Mouse (Mus musculus) R1 (cell line): Measurements from ENCODE around the gene Pdxp.
"Not testable (repeated sequence)": the region's sequence is repeated elsewhere in the genome, so short reads cannot be mapped to it uniquely, and the experiment has no call there.

Experiments
- DNase-seq: peaks from one replicate; pipeline ENCODE4 v3.0.0-alpha.2; 2018; ENCODE audit warnings: low read depth, low spot score

Gene Pdxp

GRCm38 (mm10) chr15:78913632-78914090 is at the start of gene Pdxp:
Gene Pdxp, plus strand, starts transcription at chr15:78913919.
- DNase-seq = peak; percentile 99

DNA sequence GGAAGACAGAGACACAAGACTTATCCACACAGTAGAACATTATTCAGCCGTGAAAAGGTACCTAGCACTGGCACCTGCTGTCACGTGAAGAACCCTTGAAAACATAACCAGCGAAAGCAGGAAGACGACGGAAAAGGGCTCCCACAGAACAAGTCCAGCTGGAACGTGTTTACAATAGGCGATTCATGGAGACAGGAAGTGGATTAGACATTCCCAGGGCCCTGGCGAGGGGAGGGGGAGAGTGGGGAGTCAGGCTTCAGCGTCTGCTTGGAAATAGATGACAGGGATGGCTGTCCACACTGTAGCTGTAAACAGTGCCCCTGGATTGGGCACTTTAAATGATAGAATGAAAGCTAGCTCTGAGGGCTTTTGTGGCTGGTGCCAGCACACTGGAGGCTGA is 45.3 kb upstream of the Pdxp start:
- peak; percentile 57 for DNase-seq

DNA sequence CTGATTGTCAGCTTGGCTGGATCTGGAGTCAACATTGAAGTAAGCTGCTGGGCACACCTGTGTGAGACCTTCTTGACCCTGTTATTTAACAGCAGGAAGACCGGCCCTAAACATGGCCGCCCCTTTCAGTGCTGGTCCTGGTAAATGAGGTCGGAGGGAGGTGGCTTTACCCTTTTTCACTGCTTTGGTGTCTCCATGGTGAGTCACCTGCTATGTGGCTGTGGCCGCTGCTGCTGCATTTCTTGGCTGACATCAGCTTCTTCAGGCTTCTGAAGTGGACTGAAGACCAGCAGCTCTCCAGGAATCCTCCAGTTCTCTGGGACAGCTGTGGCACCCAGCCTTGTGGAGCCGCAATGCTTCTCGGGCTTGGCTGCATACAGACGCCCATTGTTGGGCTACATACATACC is 44.9 kb upstream of the Pdxp start:
- no peak for DNase-seq

- peak; percentile 80 for DNase-seq
These were observed 43.9 kb upstream of the Pdxp start for GRCm38 (mm10) chr15:78869775-78870174.

DNA sequence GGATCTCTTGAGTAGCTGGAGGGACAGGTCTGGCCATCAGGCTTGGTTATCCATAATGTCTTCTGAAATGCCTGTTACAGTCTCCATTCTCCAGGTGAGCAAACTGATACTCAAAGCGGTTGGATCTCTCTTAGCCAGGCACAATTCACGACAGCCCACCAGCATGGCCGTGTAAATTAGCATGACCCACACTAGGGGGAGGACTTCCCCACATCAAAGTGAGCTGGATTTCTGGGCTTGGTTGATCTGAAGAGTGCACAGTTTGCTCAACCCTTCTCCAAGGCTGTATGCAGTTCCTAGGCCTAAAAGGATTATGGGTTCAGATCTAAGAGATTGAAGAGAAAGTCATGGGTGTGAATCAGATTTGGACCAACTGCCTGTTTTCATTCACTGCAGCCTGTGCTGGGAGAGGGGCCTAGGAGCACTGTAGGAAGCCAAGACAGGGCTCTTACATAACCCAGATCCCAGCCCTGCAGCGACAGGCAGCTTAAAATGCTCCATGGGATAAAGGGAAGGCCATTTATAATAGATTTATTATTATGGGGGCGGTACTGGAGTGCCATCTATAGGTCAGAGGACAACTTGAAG is 41.6 kb upstream of the Pdxp start:
- no peak for DNase-seq

DNA sequence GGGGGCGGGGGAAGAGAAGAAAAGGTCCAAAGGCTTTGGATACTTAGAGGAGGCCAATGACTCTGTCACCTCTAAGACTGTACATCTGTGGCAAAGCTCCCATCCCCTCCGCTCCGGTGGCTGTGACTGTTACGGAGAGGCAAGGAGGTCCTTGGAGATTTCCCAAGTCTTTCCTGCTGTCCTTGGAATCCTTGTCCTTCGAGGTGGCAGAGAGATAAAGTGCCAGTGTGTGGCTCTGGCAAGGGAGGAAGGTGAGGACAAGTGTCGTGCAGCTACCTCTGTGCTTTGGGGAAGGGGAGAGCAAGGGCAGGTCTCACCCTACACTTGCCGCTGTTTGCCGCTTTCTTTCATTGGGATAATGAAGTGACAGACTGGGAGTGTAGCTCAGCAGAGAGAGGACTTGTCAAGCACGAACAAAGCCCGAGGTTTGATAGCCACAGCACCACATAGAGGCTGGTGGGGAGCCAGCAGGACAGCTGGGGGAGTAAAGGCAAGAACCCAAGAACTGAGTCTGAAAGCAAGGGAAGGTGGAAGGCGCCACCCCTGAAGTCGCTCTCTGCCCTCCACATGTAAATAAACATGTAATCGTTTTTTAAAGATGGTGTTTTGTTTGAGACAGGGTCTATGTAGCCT is 39.8 kb upstream of the Pdxp start:
- DNase-seq = no peak

DNA sequence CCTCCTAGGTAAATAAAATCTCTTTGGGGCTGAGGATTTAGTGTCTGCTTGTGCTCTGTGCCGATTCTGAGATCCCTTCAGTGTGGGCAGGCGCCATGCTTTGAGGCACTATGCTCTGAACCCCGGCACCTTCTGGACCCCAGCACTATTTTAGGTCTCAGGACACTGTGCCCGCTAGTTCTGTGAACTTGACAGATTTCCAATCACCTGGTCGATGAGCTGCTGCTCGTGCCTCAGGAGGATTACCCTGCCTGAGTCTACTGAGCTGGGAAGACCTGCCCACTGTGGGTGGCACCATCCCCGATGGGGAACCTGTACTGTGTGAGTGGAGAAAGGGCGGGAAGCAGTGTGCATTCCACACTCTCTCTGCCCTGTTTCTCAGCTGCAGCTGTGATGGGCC is 38.7 kb upstream of the Pdxp start:
- no peak for DNase-seq

GRCm38 (mm10) chr15:78875537-78875936 is 38.2 kb upstream of the Pdxp start:
- DNase-seq = no peak

DNA sequence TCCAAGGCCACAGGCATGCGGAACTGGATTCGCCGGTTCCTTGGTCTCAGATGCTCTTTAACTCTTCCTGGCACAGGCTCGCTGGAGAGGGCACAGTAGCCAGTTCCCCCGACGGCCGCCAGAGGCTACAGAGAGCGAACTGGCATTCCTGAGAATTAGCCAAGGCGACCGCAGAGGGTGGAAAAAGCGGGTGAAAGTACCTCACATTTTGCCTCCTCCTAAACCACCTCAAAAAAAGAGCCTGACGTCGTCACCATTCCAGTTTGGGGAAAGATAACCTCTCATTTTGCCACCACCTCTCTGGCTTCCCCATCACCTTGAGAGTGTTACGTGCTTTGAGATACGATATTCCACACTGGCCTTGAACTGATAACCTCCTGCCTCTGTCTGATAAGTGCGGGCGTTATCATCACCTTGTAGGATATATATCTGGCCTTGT is 37.4 kb upstream of the Pdxp start:
- peak; percentile 89 for DNase-seq

DNA sequence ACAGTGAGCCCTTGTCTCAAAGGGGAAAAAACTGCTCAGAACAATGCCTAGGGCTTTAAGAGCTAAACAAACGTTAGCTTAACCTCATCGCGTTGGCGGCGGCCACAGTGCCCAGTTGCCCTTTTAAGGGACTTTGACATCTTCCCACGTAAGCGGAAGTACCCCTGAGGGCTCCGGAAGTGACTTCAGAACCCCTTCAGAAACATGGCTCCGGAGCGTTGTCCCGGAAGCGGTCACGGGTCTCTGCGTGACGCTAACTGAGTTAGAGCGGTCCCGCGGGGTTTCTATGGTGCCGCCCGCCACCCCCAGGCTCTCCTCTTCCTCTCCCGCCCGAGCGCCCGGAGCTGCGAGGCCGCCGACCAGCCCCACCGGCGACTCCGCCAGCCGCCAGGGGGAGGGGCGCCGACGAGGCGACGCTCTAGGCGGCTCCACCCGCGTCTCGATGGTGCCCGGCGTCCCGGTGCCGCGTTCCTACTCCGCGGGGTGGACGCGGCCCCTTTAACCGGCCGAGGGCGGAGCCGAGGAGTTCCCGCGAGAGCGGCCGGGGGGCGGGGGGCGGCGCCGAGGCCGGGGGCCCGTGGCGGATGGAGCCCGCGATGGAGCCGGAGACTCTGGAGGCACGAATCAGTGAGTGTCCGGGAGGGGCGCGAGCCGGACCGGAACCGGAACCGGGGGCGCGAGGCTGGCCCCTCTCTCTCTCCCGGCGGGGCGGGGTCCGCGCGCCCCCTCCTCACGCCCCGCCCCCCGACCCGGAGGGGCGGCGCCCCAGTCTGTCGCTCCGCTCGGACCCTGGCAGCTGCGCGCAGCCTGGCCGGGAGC is 36.5 kb upstream of the Pdxp start, which contains the start of gene Gga1:
TSS of gene Gga1 (plus strand) at position 200 of the 819 bp plus-strand sequence.
- peak; percentile 97 for DNase-seq

- DNase-seq = peak; percentile 46
These were observed 35.8 kb upstream of the Pdxp start for GRCm38 (mm10) chr15:78877810-78878390.

DNA sequence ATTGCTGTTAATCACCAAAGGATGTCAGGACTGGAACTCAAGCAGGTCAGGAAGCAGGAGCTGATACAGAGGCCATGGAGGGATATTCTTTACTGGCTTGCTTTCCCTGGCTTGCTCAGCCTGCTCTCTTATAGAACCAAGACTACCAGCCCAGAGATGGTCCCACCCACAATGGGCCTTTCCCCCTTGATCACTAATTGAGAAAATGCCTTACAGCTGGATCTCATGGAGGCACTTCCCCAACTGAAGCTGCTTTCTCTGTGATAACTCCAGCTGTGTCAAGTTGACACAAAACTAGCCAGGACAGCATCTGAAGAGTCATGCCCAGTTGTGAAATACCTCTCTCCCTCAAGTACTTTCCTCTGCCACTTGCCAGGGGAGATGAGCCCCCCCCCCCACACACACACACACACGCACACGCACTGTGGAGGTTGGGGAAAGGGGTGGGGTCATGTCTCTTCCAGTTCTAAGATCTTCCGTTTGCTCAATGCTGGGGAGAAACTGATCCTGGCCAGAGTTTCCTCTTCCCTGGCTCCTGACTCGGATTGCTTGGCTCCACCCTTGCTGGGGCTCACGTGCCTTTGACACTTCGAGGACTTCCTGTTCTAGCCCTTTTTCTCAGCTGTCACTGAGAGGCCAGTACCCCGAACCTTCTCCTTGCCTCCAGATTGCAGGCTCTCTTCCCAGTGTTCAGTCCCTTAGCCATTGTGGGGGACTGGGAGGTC is 34.8 kb upstream of the Pdxp start:
- not testable (repeated sequence) for DNase-seq

DNA sequence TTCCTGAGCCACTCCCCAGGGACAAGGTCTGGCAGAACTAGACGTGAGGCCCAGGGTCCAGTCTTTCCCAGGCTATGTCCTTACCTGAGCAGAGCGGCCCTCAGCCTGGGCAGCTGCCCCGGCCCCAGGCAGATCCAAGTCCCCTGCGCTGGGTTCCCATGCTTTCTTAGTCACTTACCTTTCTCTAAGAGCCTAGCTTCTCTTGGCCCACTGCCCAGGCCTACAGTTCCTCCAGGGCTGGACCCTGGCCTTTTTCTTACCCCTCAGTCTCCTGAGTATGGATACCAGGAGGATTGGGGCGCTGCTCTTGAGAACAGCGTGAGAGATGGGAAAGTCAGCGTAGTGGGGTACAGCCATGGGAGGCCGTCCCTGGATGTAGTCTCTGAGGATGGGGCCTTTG is 33.3 kb upstream of the Pdxp start:
- no peak for DNase-seq

DNA sequence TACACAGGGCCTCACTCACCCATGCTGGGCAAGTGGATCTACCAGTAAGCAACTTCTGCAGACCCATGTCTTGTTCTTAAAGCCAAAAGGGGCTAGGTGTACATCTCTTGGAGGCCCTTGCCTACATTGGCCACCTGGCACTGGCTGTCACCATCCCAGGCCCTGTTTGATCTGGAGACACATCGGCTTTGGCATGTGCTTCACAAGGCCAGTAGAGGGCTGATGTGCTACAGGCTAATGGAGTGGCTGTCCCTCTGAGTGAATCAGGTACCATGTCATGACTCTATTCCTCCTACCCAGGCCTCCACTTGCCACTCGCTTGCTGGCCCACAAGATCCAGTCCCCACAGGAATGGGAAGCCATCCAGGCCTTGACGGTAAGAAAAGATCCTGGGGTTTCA is 31.9 kb upstream of the Pdxp start:
- no peak for DNase-seq

DNA sequence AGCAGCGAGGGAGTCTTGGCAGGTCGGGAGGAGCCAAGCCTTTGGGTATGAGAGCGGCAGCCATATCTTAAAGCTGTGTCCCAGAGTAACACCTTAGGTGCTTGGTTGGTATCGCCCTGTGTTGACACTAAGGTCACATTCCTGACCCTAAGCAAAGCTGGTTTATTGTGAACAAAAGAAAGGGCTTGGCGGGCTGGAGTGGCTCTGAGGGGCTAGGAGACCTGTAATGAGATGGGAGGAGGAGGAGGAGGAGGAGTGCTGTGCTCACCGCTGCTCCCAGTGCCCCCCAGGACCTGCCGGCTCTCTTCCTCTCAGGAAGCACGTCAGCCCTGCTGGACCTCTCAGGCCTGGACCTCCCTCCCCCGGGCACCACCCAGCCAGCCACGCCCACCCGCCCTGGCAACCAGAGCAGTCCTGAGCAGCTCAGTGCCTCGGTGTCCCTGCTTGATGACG is 24.3 kb upstream of the Pdxp start:
- DNase-seq = peak; percentile 53

DNA sequence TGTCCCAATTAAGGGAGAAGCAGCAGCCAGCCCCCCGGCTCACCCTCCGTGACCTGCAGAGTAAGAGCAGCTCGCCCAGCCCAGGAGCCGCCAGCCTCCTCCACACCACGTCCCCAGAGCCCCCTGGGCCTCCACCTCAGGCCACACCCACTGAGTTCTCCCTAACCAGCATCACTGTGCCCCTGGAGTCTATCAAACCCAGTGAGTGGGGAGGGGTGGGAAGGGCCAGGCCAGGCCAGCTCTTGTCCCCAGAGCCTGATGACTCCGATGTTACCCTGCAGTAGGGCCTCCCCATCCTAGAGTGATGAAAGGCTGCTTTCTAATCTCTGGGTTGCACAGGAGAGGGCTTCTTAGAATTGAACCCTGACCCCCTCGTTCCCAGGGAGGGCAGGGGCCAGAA is 21.3 kb upstream of the Pdxp start:
- no peak for DNase-seq

DNA sequence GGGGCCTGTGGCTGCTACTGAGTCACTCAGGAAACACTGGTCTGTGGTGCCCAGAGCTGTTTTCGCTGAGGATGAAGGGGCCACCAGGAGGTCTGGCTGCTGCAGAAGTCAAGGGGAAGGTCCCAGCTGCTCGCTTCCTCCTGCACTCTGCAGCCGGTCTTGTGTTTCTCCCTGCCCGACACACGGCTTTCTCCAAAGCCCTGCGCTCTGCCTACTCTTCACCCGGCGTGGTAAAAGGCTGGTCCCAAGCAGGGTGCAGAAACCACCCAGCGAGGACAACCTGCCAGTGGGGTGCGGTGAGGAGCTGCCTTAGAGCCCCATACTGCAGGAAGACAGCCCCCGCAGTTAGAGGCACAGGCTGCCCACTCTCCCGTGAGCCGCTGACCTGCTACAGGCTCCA is 19.0 kb upstream of the Pdxp start:
- no peak for DNase-seq

GRCm38 (mm10) chr15:78895741-78896140 is 18.0 kb upstream of the Pdxp start:
- no peak for DNase-seq

DNA sequence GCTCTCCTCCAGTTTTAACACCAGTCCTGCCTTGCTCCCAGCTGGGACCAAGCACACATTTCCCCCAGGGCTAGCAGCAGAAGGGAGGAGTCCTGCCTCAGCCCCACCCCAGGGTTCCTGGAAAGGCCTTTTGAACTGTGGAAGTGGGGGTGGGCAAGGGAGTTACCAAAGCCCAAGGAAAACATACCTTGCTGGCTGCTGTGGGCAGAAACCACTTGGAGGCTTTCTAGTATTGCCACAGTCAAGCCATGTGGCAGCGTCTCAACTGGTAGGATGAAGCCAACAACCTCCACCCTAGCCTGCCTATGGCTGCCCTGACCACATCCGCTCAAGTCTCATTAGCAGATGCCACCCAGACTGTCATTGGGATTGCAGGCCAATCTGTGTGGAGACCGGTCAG is 17.6 kb upstream of the Pdxp start:
- peak; percentile 63 for DNase-seq

DNA sequence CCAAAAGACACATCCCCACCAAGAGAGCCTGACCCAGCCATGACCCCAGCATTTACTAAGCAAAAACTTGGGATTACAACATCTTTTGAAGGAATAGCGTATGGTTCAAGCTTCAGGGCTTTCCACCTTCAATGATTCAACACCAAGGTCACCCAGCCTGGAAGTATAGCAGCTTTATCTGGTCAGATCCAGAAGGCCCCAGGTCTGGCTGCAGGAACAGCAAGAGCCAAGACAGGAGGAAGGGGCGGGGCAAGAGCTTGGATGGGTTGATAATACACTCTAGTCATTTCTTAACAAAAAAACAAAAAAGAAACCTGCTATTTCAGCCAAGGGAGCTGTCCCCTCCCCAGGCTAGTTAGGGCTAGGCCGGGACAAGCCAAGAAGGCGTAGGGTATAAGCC is 16.2 kb upstream of the Pdxp start:
- DNase-seq = peak; percentile 59

- DNase-seq = no peak
These were observed 15.2 kb upstream of the Pdxp start for GRCm38 (mm10) chr15:78898507-78899001.
